ENCODE assay signal across 21 mouse cellular contexts in genomic region chr16:8748904-8749303, GRCm38 (mm10). TPM values are rescaled to one million over a fixed set of nuclear protein-coding genes. Genes with fewer than 3 reads are reported as not detected.
A peak's percentile ranks its signal among the peaks of the same experiment; 100 is the strongest.
DNase-seq lines count a peak whose midpoint lies in the region; ATAC-seq and TF ChIP-seq lines count a peak whose summit lies in the region.
"Had no signal": no experiment of that assay in that cellular context is flagged by ENCODE, and none has a peak within 500 bp of the region (broad histone marks: within the 10 kb centered on the region; RNA-seq: fewer than 3 reads in every experiment).

No protein-coding gene starts in this region.

- no peak for ATAC-seq in liver, embryonic 16.5 days (ENCODE audit: low read depth)
- ATAC-seq: CD4-positive, CD25-positive, alpha-beta regulatory T cell, adult 4 months; forebrain, embryonic 16.5 days; hindbrain, postnatal 0 days; intestine, embryonic 15.5 days; midbrain, embryonic 13.5 days had no signal

- DNase-seq in adrenal gland, postnatal 36 days, result peak; percentile 32 to 55
- no peak for DNase-seq in adrenal gland, adult 18-20 months (ENCODE audit: low spot score in 2 of 2)
- DNase-seq in retina, postnatal 1 day, result no peak
- no peak for DNase-seq in right cerebral cortex, postnatal 25 days
- DNase-seq: cerebellum, adult 2 months; cerebellum, postnatal 14 days; gastrocnemius, postnatal 10 days; heart, postnatal 36 days; lung, adult 2 months had no signal

- H3K36me3 ChIP-seq in ES-Bruce4 (ENCODE audit: control insufficient read depth, insufficient read depth, low read length, poor library complexity, severe bottlenecking), result peaks cover 15% of the 10 kb centered on the region
- H3K36me3 ChIP-seq in liver, embryonic 16.5 days (ENCODE audit: control insufficient read depth, insufficient read depth), result no peaks in the 10 kb centered on the region
- H3K36me3 ChIP-seq: hindbrain, embryonic 12.5 days; intestine, embryonic 15.5 days; limb, embryonic 13.5 days; midbrain, embryonic 13.5 days had no signal

- no peak for TF ChIP-seq EP300 in ES-Bruce4 (IDR thresholded peaks at IDR 0.05; ENCODE audit: insufficient read depth, low read depth, low read length)

- no peak overlapping the region for H3K4me3 ChIP-seq in ES-Bruce4 (ENCODE audit: low read depth, low read length)
- H3K4me3 ChIP-seq in bone marrow, adult 2 months (replicated peaks; ENCODE audit: control insufficient read depth, low read depth, low read length), result no peak overlapping the region
- no peak overlapping the region for H3K4me3 ChIP-seq in liver, embryonic 16.5 days (ENCODE audit: low read depth, low read length)
- H3K4me3 ChIP-seq: hindbrain, embryonic 12.5 days; intestine, embryonic 15.5 days; limb, embryonic 13.5 days; midbrain, embryonic 13.5 days had no signal

- no peaks in the 10 kb centered on the region for H3K9me3 ChIP-seq in ES-Bruce4 (replicated peaks; ENCODE audit: control insufficient read depth, insufficient read depth, low read length, poor library complexity, severe bottlenecking)
- no peaks in the 10 kb centered on the region for H3K9me3 ChIP-seq in liver, embryonic 16.5 days (replicated peaks; ENCODE audit: control insufficient read depth, low read length)
- H3K9me3 ChIP-seq: hindbrain, embryonic 12.5 days; intestine, embryonic 15.5 days; limb, embryonic 13.5 days; midbrain, embryonic 13.5 days had no signal

- no peak overlapping the region for H3K9ac ChIP-seq in ES-Bruce4 (ENCODE audit: low read depth, poor library complexity, severe bottlenecking)
- no peak overlapping the region for H3K9ac ChIP-seq in liver, embryonic 16.5 days (ENCODE audit: low read depth, low read length)
- H3K9ac ChIP-seq: hindbrain, embryonic 12.5 days; intestine, embryonic 15.5 days; limb, embryonic 13.5 days; midbrain, embryonic 13.5 days had no signal

- WGBS in bone marrow, adult 2 months, result 82% methylated on average over 8 of the region's 8 CpGs
- 82% methylated on average over 8 of the region's 8 CpGs for WGBS in liver, embryonic 16.5 days (ENCODE audit: insufficient replicate concordance)

- no peak overlapping the region for H3K4me2 ChIP-seq in liver, embryonic 16.5 days (ENCODE audit: low read depth, low read length)
- H3K4me2 ChIP-seq: hindbrain, embryonic 12.5 days; intestine, embryonic 15.5 days; limb, embryonic 13.5 days; midbrain, embryonic 13.5 days had no signal

- peaks cover 13% of the 10 kb centered on the region for H3K4me1 ChIP-seq in ES-Bruce4 (ENCODE audit: control insufficient read depth, insufficient read depth, low read length)
- H3K4me1 ChIP-seq in bone marrow, adult 2 months (ENCODE audit: control insufficient read depth, insufficient read depth, low read length), result peaks cover 12% of the 10 kb centered on the region
- peaks cover 83% of the 10 kb centered on the region for H3K4me1 ChIP-seq in liver, embryonic 16.5 days (ENCODE audit: control insufficient read depth, low read depth, low read length)
- H3K4me1 ChIP-seq: hindbrain, embryonic 12.5 days; intestine, embryonic 15.5 days; limb, embryonic 13.5 days; midbrain, embryonic 13.5 days had no signal

- H3K27me3 ChIP-seq in ES-Bruce4 (ENCODE audit: control insufficient read depth, insufficient read depth, low read length, poor library complexity, severe bottlenecking), result no peaks in the 10 kb centered on the region
- no peaks in the 10 kb centered on the region for H3K27me3 ChIP-seq in liver, embryonic 16.5 days (ENCODE audit: control insufficient read depth, insufficient read depth, low read depth, low read length)
- H3K27me3 ChIP-seq: hindbrain, embryonic 12.5 days; intestine, embryonic 15.5 days; limb, embryonic 13.5 days; midbrain, embryonic 13.5 days had no signal

- peak overlapping the region; percentile 65 for H3K27ac ChIP-seq in ES-Bruce4 (ENCODE audit: insufficient read depth, low read length)
- peak overlapping the region; percentile 30; the same call in 1 of the 2 replicates for H3K27ac ChIP-seq in bone marrow, adult 2 months (ENCODE audit: control insufficient read depth, insufficient read depth, low read depth, low read length, poor library complexity)
- H3K27ac ChIP-seq in liver, embryonic 16.5 days (ENCODE audit: low read length), result peak overlapping the region; percentile 65; the same call in 1 of the 2 replicates
- H3K27ac ChIP-seq: hindbrain, embryonic 12.5 days; hindbrain, postnatal 0 days; intestine, embryonic 15.5 days; kidney, postnatal 0 days; limb, embryonic 13.5 days; macrophage; midbrain, embryonic 13.5 days had no signal

- no peak for TF ChIP-seq CTCF in ES-Bruce4 (IDR thresholded peaks at IDR 0.05; ENCODE audit: low read depth, low read length)
- no peak for TF ChIP-seq CTCF in bone marrow, adult 2 months (IDR thresholded peaks at IDR 0.05; ENCODE audit: control insufficient read depth, insufficient read depth, low read length)

- TF ChIP-seq POLR2A in ES-Bruce4 (IDR thresholded peaks at IDR 0.05; ENCODE audit: insufficient read depth, low read length), result no peak
- no peak for TF ChIP-seq POLR2A in bone marrow, adult 2 months (IDR thresholded peaks at IDR 0.05; ENCODE audit: borderline replicate concordance, control insufficient read depth, low read depth, low read length)

RNA-seq across cellular contexts. Expression of gene Usp7, which starts 43.2 kb away (rescaled TPM):
- total RNA-seq in adrenal gland, postnatal 36 days (2021), result 100 to 1,000 TPM; 106 to 111 TPM
- 100 to 1,000 TPM; 109 to 126 TPM for total RNA-seq in adrenal gland, adult 18-20 months (2021)
- polyA plus RNA-seq in ES-Bruce4 (2011; ENCODE audit: insufficient read depth, insufficient read length, low read depth, missing spikeins), result 339 and 341 TPM in 2 replicates
- 136 TPM in 2 replicates for polyA plus RNA-seq in bone marrow, adult 2 months (2011; ENCODE audit: insufficient read depth, insufficient read length, low replicate concordance, missing spikeins)
- polyA plus RNA-seq in liver, embryonic 16.5 days (2015; fragmentation: Nextera tagmentation; extraction: Ambion mirVana), result 22.4 and 22.6 TPM in 2 replicates

Comparison
In these comparisons a context has a peak if more than half of its experiments do, and no peak if none do; other contexts are left out.
1. DNase-seq: peak in adrenal gland, postnatal 36 days (2 of 2); none in adrenal gland, adult 18-20 months (0 of 2), retina, postnatal 1 day (single experiment) and right cerebral cortex, postnatal 25 days (single experiment).
2. Peak in every context shown above with its lines, with median percentiles within 50 percentile points of each other: H3K27ac ChIP-seq.